Mouse (Mus musculus) erythroblast, adult 5-6 weeks (primary cell): Measurements from ENCODE around the gene Mrpl23. TPM values are rescaled to one million over a fixed set of nuclear protein-coding genes. Genes with fewer than 3 reads are reported as not detected.

Source experiments
- ATAC-seq: replicated peaks from 2 replicates; pipeline ENCODE4 v1.8.0; 2016; ENCODE audit warnings: moderate number of reproducible peaks, mild to moderate bottlenecking, moderate TSS enrichment, inconsistent platforms; ENCODE audit not compliant: poor library complexity, low FRiP score, severe bottlenecking
- total RNA-seq, 2 experiments: library from RNA; stranded (forward) in 1 of 2; stranded (reverse) in 1 of 2; fragments of 150-400 nt in 1 of 2; fragments of 200-764, 138-1000 nt in 1 of 2; gene quantifications; 2 replicates each; pipeline versions ENCODE4 v1.2.3 to v1.2.4; 2015 to 2017; ENCODE audit warnings: low replicate concordance in 2 of 2

The Mrpl23 gene
- total RNA-seq, 2 experiments from 2014 or later: 3.7 TPM; not detected in 1

- no peak for ATAC-seq
Observed at GRCm38 (mm10) chr7:142568985-142569384, 36.5 kb downstream of the Mrpl23 start.

- ATAC-seq: no peak
Observed at GRCm38 (mm10) chr7:142570565-142570964, 38.1 kb downstream of the Mrpl23 start.

- no peak for ATAC-seq
Observed at GRCm38 (mm10) chr7:142571458-142572220, 39.2 kb downstream of the Mrpl23 start.

DNA sequence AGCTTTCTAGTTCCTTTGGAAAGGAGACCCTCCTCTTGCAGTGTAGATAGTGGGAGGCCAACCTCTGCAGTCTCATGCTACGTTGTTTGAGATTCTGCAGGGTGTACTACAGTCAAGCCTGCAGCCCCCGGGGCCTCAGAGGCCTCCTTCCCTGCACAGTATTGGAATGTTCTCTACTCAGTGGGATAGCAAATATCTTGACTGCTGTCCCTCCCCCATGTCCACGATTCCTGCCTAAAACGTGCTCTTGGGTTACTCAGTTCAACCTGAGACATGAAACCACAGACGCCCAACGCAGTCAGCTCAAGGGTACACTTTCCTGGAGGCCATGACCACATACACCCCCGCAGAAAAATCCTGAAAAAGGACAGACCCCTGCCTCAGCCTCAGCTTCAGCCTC is 39.9 kb downstream of the Mrpl23 start:
- no peak for ATAC-seq

DNA sequence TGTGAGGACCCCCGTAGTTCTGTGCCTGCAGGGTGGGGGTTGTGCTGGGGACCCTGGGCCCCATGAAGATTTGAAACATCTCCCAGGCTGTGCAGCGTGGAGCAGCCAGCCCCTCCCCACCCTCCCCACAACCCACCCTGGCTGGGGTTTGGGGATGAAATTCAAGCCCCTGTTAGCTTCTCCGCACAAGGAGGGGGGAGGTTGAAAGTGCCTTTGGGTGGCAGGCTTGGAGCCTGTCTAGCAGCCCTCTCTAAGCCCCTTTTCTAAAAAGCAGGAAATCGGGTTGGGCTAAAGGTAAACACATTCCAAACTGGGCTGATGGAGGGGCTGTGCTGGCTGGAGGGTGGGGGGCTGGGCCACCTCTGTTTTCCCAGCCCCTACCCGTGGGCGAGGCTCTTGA is 40.5 kb downstream of the Mrpl23 start:
- no peak for ATAC-seq

GRCm38 (mm10) chr7:142574155-142574660 is 41.7 kb downstream of the Mrpl23 start:
- no peak for ATAC-seq

GRCm38 (mm10) chr7:142574826-142575351 is 42.4 kb downstream of the Mrpl23 start:
- no peak for ATAC-seq

GRCm38 (mm10) chr7:142575491-142575890 is 43.0 kb downstream of the Mrpl23 start:
- ATAC-seq: no peak

DNA sequence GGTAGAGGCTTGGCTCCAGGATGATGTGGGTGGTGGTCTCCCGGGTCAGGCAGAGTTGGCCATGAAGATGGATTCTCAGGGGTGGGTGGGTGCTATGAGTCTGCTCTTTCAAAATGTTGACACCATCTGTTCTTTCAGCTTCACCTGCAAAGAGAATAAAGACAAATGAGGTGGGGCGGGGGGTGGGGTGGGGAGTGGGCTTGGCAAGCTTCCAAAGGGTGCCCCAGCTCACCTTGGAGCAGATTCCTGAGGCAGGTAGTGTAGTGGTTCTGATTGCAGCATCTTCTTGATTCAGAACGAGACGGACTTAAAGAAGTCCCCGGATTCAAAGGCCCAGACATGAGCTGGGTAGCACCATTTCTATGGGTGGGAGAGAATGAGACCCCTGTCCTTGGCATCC is 43.5 kb downstream of the Mrpl23 start:
- ATAC-seq: no peak

GRCm38 (mm10) chr7:142576472-142577326 is 44.2 kb downstream of the Mrpl23 start:
- no peak for ATAC-seq

- ATAC-seq: no peak
Observed at GRCm38 (mm10) chr7:142577806-142578423, 45.4 kb downstream of the Mrpl23 start.

GRCm38 (mm10) chr7:142579069-142579468 is 46.6 kb downstream of the Mrpl23 start:
- ATAC-seq: no peak

DNA sequence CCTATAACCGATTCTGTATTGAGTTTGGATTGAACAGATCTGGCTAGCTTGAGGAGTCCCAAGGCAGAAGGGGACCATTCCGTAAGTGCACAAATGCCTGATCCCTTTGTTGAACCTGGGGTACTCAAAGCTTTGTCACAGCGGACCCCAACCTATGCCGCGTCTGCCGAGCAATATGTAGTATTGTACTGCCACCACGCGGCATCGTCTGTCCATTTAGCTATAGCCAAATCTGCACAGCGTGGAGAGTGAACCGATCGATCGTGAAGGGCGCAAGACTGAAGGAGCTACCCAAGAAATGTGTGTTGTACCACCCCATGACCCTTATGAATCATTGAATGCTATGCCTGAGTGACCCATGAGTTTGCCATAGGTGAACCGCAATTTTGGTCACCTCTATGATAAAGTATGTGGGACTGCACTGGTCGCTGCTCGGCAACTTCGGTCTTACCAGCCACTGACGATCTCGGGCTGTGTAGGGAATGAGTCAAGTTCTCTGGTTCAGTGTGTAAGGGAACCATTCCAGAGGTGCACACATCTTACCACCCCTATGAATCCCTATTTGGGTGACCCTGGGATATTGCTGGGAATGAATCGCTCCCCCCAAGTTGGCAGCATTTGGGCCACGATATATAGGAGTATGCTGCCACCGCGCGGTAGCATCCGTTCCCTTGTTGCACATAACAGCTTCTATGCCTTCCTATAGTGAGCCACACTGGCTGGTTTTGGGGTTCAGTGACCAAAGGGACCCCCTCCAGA is 47.8 kb downstream of the Mrpl23 start:
- no peak for ATAC-seq

- no peak for ATAC-seq
Observed at GRCm38 (mm10) chr7:142581186-142581585, 48.7 kb downstream of the Mrpl23 start.

DNA sequence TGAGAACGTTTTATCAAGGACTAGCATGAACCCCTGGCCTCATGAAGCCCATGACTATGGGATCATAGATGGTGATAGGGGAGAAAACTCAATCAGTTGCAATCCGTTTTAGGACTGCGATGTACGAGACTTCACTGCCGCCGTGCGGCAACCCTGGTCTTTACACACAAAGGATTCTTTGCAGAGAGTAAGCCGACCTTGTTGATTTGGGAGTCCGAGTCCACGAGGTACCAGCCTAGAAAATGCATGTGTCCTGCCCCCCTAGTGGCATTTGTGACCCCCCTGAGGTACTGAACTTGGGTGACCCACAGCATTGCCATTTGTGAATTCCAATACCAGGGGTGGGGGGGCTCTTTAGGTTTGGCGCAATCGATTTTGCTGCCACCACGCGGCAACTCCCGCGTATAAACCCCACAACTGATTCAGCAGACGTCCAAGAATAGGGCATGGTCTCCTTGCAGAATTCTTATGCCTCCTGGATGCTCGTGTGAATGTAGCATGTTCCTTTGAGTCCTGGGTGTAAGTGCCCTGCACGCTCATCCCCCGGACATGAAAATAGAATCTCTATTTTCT is 49.3 kb downstream of the Mrpl23 start:
- no peak for ATAC-seq

DNA sequence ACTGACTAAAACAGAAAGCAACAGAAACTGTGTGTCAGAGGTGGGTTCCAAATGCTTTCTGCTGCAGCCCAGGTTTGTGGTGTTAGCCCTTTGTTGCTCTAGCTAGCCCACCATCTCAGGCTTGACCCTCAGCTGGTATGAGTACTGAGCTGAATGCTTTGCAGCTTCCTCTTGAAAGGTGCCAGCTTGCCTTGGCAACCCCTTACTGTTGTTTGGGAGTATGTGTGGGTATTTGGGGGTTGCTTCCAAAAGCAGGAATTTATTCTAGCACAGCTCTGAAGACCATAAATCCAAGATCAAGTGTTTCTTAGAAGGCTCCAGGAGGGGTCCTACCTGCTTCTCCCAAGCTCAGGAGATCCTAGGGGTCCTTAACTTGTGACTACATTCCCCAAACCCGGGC is 52.4 kb downstream of the Mrpl23 start:
- ATAC-seq: no peak

DNA sequence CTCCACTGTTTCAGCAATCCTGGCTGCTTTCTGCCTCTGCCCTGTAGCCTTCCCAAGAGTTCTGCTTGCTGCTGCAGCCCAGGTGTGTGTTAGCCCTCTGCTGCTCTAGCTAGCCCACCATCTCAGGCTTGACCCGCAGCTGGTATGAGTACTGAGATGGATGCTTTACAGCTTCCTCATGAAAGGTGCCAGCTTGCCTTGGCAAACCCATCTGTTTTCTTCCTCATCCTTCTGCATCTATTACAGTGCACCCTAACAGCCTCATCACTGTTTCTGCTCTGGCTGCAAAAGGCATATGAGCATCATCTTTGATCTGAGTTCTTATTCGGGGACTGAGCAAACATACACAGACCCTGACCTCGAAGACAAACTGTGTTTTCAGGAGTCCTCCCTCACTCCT is 53.4 kb downstream of the Mrpl23 start:
- no peak for ATAC-seq

- no peak for ATAC-seq
Observed at GRCm38 (mm10) chr7:142588282-142588941, 55.9 kb downstream of the Mrpl23 start.
